Mouse (Mus musculus): ENCODE data around the gene Spsb3.

- TF ChIP-seq CTCF (IDR thresholded peaks at IDR 0.05) (no peak), EP300 (IDR thresholded peaks at IDR 0.05; ENCODE audit: insufficient read depth, low read depth, low read length) (no peak), POLR2A (IDR thresholded peaks at IDR 0.05; ENCODE audit: insufficient read depth, low read depth, low read length) (no peak)
Observed at GRCm38 (mm10) chr17:24844525-24844924, 41.9 kb upstream of the Spsb3 start.

All from heart, adult 2 months (tissue).